10 mouse cellular contexts compared by ENCODE assay signal in the genomic region with DNA sequence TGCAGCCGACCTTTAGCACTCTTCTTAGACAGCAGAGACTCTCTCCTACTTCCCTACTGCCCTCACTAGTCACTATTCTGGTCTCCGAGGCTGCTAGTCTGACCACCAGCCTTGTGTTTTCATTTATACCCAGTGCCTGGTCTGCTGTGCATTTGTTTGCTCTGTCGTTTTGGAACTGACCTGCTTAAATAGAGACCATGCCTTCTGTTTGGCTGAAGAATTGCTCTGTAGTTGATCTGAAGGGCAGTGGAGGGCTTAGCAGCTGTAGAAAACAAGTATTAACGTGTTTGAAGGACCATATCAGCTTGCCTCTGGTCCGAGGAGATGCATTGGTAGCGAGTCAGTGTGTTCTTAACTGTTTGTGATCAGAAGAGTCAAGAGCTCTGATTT. TPM values are rescaled to one million over a fixed set of nuclear protein-coding genes. Genes with fewer than 3 reads are reported as not detected.
DNase-seq lines count a peak whose midpoint lies in the region; ATAC-seq and TF ChIP-seq lines count a peak whose summit lies in the region.
"Had no signal": no experiment of that assay in that cellular context is flagged by ENCODE, and none has a peak within 500 bp of the region (broad histone marks: within the 10 kb centered on the region; RNA-seq: fewer than 3 reads in every experiment).

No protein-coding gene starts in this region.

- H3K27me3 ChIP-seq in lung, embryonic 15.5 days: no peaks in the 10 kb centered on the region
- no peaks in the 10 kb centered on the region for H3K27me3 ChIP-seq in forebrain, embryonic 14.5 days (replicated peaks; ENCODE audit: control insufficient read depth, insufficient read depth, low read length)
- no peaks in the 10 kb centered on the region for H3K27me3 ChIP-seq in limb, embryonic 12.5 days
- H3K27me3 ChIP-seq in neural tube, embryonic 12.5 days (replicated peaks): no peaks in the 10 kb centered on the region
- no peaks in the 10 kb centered on the region for H3K27me3 ChIP-seq in kidney, adult 2 months (replicated peaks; ENCODE audit: control insufficient read depth, insufficient read depth, low read length)

- no peak for DNase-seq in lung, postnatal 25 days (ENCODE audit: low spot score)
- DNase-seq in forebrain, embryonic 14.5 days (ENCODE audit: low spot score): no peak
- DNase-seq in cerebellum, adult 18-20 months: no peak
- no peak for DNase-seq in left cerebral cortex, adult 8-10 months (ENCODE audit: low spot score in 2 of 2)
- no peak for DNase-seq in kidney, adult 2 months
- DNase-seq: cerebellum, postnatal 36 days; kidney, adult 8-10 months had no signal

- peaks cover 47% of the 10 kb centered on the region for H3K4me1 ChIP-seq in lung, embryonic 15.5 days
- peaks cover 32% of the 10 kb centered on the region for H3K4me1 ChIP-seq in forebrain, embryonic 14.5 days (ENCODE audit: control insufficient read depth, insufficient read depth, low read length)
- peaks cover 35% of the 10 kb centered on the region for H3K4me1 ChIP-seq in limb, embryonic 12.5 days (replicated peaks)
- peaks cover 34% of the 10 kb centered on the region for H3K4me1 ChIP-seq in neural tube, embryonic 12.5 days
- peaks cover 9% of the 10 kb centered on the region; the same call in 1 of the 2 replicates for H3K4me1 ChIP-seq in kidney, adult 2 months (ENCODE audit: control insufficient read depth, insufficient read depth, low read length)

- H3K27ac ChIP-seq in lung, embryonic 15.5 days: peak overlapping the region; percentile 87
- H3K27ac ChIP-seq in forebrain, embryonic 14.5 days (ENCODE audit: low read depth, low read length): peak overlapping the region; percentile 74
- H3K27ac ChIP-seq in limb, embryonic 12.5 days: no peak overlapping the region
- 0 out of 2 replicates have a peak overlapping the region, but pooled peaks have one; percentile 32 for H3K27ac ChIP-seq in neural tube, embryonic 12.5 days
- H3K27ac ChIP-seq in kidney, adult 2 months (ENCODE audit: insufficient read depth, low read depth, low read length): no peak overlapping the region

- TF ChIP-seq POLR2A in kidney, adult 2 months (IDR thresholded peaks at IDR 0.05; ENCODE audit: low read depth, low read length): no peak

- TF ChIP-seq CTCF in kidney, adult 2 months (conservative IDR thresholded peaks at IDR 0.05; ENCODE audit: insufficient read depth, insufficient read length, low read depth, low read length): no peak

- H3K36me3 ChIP-seq in lung, embryonic 15.5 days: peaks cover 5% of the 10 kb centered on the region; the same call in 1 of the 2 replicates
- H3K36me3 ChIP-seq in forebrain, embryonic 14.5 days (ENCODE audit: control insufficient read depth, insufficient read depth, low read length): peaks cover 4% of the 10 kb centered on the region; the same call in 1 of the 2 replicates
- H3K36me3 ChIP-seq in limb, embryonic 12.5 days: peaks cover 12% of the 10 kb centered on the region
- no peaks in the 10 kb centered on the region for H3K36me3 ChIP-seq in neural tube, embryonic 12.5 days
- no peaks in the 10 kb centered on the region for H3K36me3 ChIP-seq in kidney, adult 2 months (ENCODE audit: control insufficient read depth, insufficient read depth, low read length)

- 37% methylated on average over 6 of the region's 6 CpGs for WGBS in lung, embryonic 15.5 days
- 56% methylated on average over 6 of the region's 6 CpGs for WGBS in forebrain, embryonic 14.5 days
- 15% methylated on average over 6 of the region's 6 CpGs for WGBS in limb, embryonic 12.5 days
- 42% methylated on average over 6 of the region's 6 CpGs for WGBS in neural tube, embryonic 12.5 days
- 67% methylated on average over 6 of the region's 6 CpGs for WGBS in kidney, adult 2 months

- H3K4me2 ChIP-seq in lung, embryonic 15.5 days: no peak overlapping the region
- no peak overlapping the region; the same call in 1 of the 2 replicates for H3K4me2 ChIP-seq in forebrain, embryonic 14.5 days (ENCODE audit: low read length)
- peak overlapping the region; percentile 27 for H3K4me2 ChIP-seq in limb, embryonic 12.5 days
- H3K4me2 ChIP-seq in neural tube, embryonic 12.5 days (replicated peaks): peak overlapping the region; percentile 38; the same call in 1 of the 2 replicates

- H3K9ac ChIP-seq in lung, embryonic 15.5 days: no peak overlapping the region
- peak overlapping the region; percentile 41 for H3K9ac ChIP-seq in forebrain, embryonic 14.5 days (ENCODE audit: low read length)
- no peak overlapping the region for H3K9ac ChIP-seq in limb, embryonic 12.5 days (replicated peaks)
- H3K9ac ChIP-seq in neural tube, embryonic 12.5 days: no peak overlapping the region

- no peak overlapping the region for H3K4me3 ChIP-seq in lung, embryonic 15.5 days
- H3K4me3 ChIP-seq in forebrain, embryonic 14.5 days (ENCODE audit: low read depth, low read length): no peak overlapping the region
- H3K4me3 ChIP-seq in limb, embryonic 12.5 days (replicated peaks): no peak overlapping the region
- no peak overlapping the region for H3K4me3 ChIP-seq in neural tube, embryonic 12.5 days
- no peak overlapping the region for H3K4me3 ChIP-seq in kidney, adult 2 months (ENCODE audit: insufficient read depth, low read depth, low read length)

- no peak for ATAC-seq in lung, embryonic 15.5 days (ENCODE audit: borderline replicate concordance, extremely low read depth, low FRiP score, low TSS enrichment)
- no peak for ATAC-seq in forebrain, embryonic 14.5 days
- ATAC-seq in limb, embryonic 12.5 days (ENCODE audit: insufficient number of reproducible peaks, insufficient read depth, low FRiP score, low TSS enrichment, low read depth): no peak
- no peak for ATAC-seq in neural tube, embryonic 12.5 days (ENCODE audit: low FRiP score, low read depth)

- no peaks in the 10 kb centered on the region for H3K9me3 ChIP-seq in lung, embryonic 15.5 days
- H3K9me3 ChIP-seq in forebrain, embryonic 14.5 days (replicated peaks; ENCODE audit: control insufficient read depth, low read length): no peaks in the 10 kb centered on the region
- H3K9me3 ChIP-seq in limb, embryonic 12.5 days: no peaks in the 10 kb centered on the region
- H3K9me3 ChIP-seq in neural tube, embryonic 12.5 days: no peaks in the 10 kb centered on the region

RNA-seq across cellular contexts. Expression of gene Fto, which starts 16.1 kb away (rescaled TPM):
- polyA plus RNA-seq in lung, embryonic 15.5 days (2015; fragmentation: Nextera tagmentation; extraction: Ambion mirVana): 84.5 and 91.2 TPM in 2 replicates
- 103 and 111 TPM in 2 replicates for polyA plus RNA-seq in forebrain, embryonic 14.5 days (2014; fragmentation: Nextera tagmentation; extraction: Ambion mirVana)
- polyA plus RNA-seq in limb, embryonic 12.5 days (2016; fragmentation: Nextera tagmentation; extraction: Ambion mirVana): 92.1 and 96.3 TPM in 2 replicates
- polyA plus RNA-seq in neural tube, embryonic 12.5 days (2016; fragmentation: Nextera tagmentation; extraction: Ambion mirVana): 102 and 109 TPM in 2 replicates
- total RNA-seq in left cerebral cortex, adult 8-10 months (2022): 100 to 1,000 TPM; 155 to 180 (median 173) TPM
- polyA plus RNA-seq in kidney, adult 2 months (2012; rRNA removed): 40.9 and 43.9 TPM in 2 replicates

RNA-seq across cellular contexts. Expression of gene Rpgrip1l, which starts 16.4 kb away (rescaled TPM):
- 15.0 and 16.6 TPM in 2 replicates for polyA plus RNA-seq in lung, embryonic 15.5 days (2015; fragmentation: Nextera tagmentation; extraction: Ambion mirVana)
- 14.7 and 16.1 TPM in 2 replicates for polyA plus RNA-seq in forebrain, embryonic 14.5 days (2014; fragmentation: Nextera tagmentation; extraction: Ambion mirVana)
- polyA plus RNA-seq in limb, embryonic 12.5 days (2016; fragmentation: Nextera tagmentation; extraction: Ambion mirVana): 14.3 and 17.1 TPM in 2 replicates
- 14.1 and 16.2 TPM in 2 replicates for polyA plus RNA-seq in neural tube, embryonic 12.5 days (2016; fragmentation: Nextera tagmentation; extraction: Ambion mirVana)
- total RNA-seq in left cerebral cortex, adult 8-10 months (2022): 10 to 100 TPM; 20.5 to 28.3 (median 26.7) TPM
- polyA plus RNA-seq in kidney, adult 2 months (2012; rRNA removed): 1.6 and 2.1 TPM in 2 replicates

Comparison
In these comparisons a context has a peak if more than half of its experiments do, and no peak if none do; other contexts are left out.
1. H3K27ac ChIP-seq: peak in lung, embryonic 15.5 days (single experiment), forebrain, embryonic 14.5 days (single experiment) and neural tube, embryonic 12.5 days (single experiment); none in limb, embryonic 12.5 days (single experiment) and kidney, adult 2 months (single experiment).
2. H3K4me2 ChIP-seq: peak in limb, embryonic 12.5 days (single experiment) and neural tube, embryonic 12.5 days (single experiment); none in lung, embryonic 15.5 days (single experiment) and forebrain, embryonic 14.5 days (single experiment).